Mouse (Mus musculus) embryo, embryonic 11.5 days (tissue): ENCODE measurements around the gene Borcs5.

Experiments
- DNase-seq: peaks from one replicate; pipeline ENCODE4 v3.0.0-alpha.2; 2012; ENCODE audit warnings: low read depth, low spot score

The Borcs5 gene

GRCm38 (mm10) chr6:134716168-134716587 is 76.9 kb downstream of the Borcs5 start:
- DNase-seq, result no peak

GRCm38 (mm10) chr6:134717886-134718667 is 78.8 kb downstream of the Borcs5 start:
- no peak for DNase-seq

GRCm38 (mm10) chr6:134718668-134719065 is 79.4 kb downstream of the Borcs5 start:
- DNase-seq, result no peak

- DNase-seq, result no peak
Observed at GRCm38 (mm10) chr6:134719156-134719555, 79.8 kb downstream of the Borcs5 start.

GRCm38 (mm10) chr6:134720150-134720549 is 80.8 kb downstream of the Borcs5 start:
- DNase-seq, result no peak

- no peak for DNase-seq
Observed at GRCm38 (mm10) chr6:134721729-134722269, 82.5 kb downstream of the Borcs5 start.

DNA sequence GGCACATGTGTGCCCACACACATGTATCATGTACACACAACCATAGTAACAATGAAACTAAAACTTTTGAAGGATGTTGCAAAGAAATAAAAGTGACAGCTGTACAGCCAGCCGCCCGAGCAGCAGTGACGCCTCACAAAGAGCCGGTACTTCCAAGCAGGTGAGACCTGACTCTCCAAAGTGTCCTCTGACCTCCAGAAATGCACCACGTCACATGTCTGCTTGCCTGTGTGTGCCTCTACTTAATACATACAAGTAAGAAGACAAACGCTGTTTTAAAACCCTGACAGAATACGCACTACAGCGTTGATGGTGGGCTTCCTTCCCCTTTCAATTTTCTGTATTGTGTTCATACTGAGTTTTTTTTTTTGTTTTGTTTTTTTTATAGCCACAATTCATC is 83.6 kb downstream of the Borcs5 start:
- DNase-seq, result no peak

- no peak for DNase-seq
Observed at GRCm38 (mm10) chr6:134723326-134723725, 84.0 kb downstream of the Borcs5 start.

DNA sequence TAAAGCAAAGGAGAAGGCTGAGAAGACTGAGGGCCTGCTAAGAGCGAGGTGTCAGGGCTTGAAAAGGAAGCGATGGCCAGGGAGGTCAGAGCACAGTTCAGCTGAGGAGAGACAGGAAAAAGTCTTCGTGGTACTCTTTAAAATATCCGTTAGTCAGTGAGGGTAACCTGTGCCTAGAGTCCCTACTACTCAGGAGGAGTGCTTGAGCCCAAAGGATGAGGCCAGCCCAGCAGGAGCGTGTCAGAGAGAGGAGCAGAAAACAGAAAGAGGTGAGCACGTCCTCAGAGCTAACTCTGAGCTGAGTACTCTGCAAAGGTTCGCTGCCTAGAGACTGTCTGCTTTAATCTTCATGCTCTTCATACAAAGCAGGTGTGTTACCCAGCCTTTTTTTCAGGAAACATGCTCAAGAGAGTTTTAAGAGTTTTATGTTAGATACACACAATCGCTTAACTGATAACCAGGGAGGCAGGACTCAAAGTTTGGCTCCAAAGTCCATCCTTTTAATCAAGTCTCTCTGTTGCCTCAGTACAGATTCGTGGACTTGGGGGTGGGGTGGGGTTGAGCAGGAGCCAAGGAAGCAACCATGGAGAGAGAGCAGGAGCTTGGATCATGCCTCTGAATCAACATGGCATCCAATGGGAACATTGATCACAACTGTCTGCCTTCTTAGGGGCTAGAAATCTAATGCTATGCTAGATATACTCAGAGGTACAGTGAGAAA is 84.7 kb downstream of the Borcs5 start:
- DNase-seq, result no peak

DNA sequence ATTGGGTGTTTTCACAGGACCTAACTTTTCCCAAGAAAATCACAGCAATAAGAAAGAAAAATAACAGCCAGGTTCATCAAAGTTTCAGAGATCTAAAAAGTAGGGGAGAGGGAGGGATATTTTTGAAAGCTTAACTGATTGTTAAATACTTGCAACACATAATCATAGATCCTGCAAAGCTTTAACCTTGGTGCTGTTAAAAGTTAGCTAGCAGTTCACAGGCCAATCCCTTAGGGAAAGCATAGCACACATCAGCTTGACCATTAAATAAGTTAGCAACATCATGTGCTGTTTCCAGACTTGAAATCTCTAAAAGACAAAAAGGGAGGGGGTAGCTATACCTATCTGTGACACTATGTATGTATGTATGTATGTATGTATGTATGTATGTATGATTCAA is 86.1 kb downstream of the Borcs5 start:
- DNase-seq, result no peak

DNA sequence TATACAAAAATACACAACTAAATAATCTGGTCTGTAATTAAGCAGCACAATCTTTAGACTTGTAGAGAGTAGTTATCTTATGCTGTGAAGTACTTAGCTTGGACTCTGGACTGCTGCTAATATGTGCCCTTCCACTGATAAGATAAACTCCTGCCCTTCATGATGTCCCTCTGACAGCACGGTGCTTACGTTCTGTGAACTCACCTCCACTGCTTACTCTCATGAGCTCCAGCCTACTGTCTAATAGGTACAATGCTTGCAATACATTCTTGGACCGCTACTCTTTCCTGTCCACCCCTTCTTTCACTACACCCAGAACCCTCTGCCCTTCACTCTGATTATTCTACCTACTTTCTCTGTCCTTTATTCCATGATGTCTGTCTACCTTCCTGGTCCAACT is 91.7 kb downstream of the Borcs5 start:
- no peak for DNase-seq

DNA sequence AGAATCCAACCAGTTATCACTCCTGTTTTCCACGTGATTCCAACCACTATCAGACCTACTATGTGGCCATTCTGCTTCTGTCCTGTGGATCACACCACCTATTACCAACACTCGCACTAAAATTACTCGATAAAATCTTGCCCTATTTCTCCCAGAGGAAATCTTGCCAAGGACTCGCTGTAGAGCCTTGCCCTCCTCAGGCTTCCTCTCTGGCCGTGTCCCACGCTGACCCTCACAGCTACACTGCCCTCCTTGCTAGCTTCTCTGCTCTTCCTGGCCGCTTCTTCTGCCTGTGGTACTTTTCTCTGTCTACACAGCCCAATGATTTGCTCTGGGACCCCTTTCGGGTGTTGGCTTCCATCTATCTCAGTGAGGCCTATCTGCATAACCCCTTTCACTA is 93.5 kb downstream of the Borcs5 start:
- no peak for DNase-seq

- DNase-seq, result no peak
Observed at GRCm38 (mm10) chr6:134733800-134734221, 94.5 kb downstream of the Borcs5 start.

GRCm38 (mm10) chr6:134736853-134737252 is 97.5 kb downstream of the Borcs5 start:
- no peak for DNase-seq

DNA sequence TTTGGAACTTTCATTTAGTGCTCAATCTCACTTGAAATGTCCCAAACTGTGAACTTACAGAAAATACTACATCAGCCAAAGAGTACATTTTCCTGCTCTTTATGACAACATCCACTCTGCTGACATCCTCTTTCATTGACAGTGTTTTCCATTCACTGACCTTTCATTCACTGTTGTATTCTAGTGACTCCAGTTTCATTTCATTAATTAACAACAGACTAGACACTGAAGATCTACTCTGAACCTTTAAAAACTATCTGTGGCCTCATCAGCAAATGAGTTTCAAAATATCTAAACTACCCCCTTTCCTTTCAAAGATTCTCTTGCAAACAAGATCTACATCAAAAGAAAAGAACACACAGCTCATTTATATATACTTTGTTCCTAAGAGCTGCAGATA is 104.3 kb downstream of the Borcs5 start:
- no peak for DNase-seq

DNA sequence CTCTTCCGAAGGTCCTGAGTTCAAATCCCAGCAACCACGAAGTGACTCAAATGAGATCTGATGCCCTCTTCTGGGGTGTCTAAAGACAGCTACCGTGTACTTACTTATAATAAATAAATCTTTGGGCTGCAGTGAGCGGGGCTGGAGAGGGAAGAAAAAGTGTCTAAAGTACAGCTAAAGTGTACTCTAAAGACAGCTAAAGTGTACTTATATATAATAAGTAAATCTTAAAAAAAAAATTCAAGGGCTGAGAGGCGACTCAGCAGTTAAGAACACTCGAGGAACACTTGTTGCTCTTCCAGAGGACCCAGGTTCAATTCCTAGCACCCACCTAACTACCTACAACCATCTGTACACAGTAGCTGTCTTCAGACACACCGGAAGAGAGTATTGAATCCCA is 106.6 kb downstream of the Borcs5 start:
- DNase-seq, result no peak

DNA sequence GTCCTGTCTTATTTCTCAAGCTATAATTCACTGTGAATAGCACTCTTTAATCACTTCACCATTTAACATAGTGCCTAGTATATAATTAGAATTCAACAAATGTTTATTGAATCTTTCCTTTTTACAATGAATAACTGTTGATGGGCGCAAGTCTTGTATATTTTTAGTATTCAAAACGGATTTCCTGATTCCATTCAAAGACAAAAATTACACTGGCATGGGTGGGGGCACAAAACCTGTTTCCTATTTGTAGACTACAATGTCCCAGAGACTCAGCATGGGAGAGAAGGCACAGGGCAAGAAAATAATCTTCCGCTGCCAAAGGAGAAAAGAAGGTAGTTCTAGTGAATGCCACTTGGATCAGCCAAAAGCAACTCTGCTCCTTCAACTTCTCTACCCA is 108.8 kb downstream of the Borcs5 start:
- no peak for DNase-seq

- DNase-seq, result no peak
Observed at GRCm38 (mm10) chr6:134751087-134751486, 111.8 kb downstream of the Borcs5 start.

DNA sequence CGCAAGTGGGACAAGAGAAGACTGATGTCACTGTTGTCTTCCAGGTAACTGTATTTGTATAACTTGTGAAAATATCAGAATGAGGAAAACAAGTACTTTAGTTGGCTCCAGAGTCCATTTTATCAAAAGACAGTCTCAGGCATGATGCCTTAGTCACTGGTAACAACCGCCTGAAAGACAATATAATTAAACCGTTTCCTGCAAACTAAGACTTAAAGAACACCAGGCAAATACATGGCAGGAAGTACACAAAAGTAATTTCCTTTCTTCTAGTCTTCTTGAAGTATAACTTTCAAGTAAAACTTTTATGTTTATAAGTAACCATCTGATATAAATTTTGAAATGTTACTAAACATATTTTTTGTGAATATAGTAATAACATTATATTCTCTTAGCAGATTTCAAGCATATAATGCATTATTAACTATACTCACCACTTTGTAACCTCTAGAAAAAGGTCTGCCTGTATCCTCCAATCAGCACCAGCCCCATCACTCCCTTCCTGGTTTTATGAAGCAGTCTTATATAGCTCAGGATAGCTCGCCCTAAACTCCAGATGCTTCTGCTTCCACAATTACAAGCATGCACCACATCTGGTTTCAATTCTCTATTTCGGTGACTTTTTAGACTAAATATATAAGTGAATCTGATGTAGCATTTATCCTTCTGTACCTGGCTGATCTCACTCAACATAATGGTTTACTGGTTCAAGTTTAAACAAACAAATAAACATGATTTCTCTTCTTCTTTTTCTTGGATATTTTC is 112.8 kb downstream of the Borcs5 start:
- no peak for DNase-seq

GRCm38 (mm10) chr6:134753412-134753811 is 114.1 kb downstream of the Borcs5 start:
- no peak for DNase-seq

DNA sequence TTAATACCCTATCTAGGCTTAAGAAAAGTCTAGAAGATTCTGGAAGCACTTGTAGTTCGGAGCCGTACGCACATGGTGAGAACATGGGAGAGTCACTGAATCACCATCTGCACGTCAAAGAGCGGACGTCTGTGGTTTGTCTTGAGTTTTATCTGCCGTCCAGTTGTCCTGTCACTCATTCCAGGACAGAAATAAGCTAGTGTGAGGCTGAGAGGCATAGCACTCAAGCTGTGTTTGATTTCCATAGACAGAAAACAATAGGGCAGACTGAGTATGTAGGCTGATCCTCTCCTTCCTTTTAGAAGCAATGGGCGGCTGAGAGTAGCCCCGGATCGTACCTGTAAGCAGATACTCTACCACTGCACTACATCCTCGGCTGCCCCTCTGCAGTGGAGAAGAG is 114.5 kb downstream of the Borcs5 start:
- no peak for DNase-seq

GRCm38 (mm10) chr6:134756058-134756457 is 116.7 kb downstream of the Borcs5 start:
- DNase-seq, result no peak
